Mouse (Mus musculus) myocyte (in vitro differentiated cells): ENCODE measurements around the gene Adgrg6.

Experiments
- CEBPB ChIP-seq: IDR thresholded peaks from 2 replicates; pipeline ENCODE4 v1.6.1; 2011; ENCODE audit warnings: mild to moderate bottlenecking, moderate library complexity; ENCODE audit not compliant: poor library complexity, insufficient read depth, severe bottlenecking
- E2F4 ChIP-seq: IDR thresholded peaks from one replicate; pipeline ENCODE4 v1.6.1; 2011; ENCODE audit warnings: mild to moderate bottlenecking, control low read depth, moderate library complexity; ENCODE audit not compliant: insufficient read depth
- MAX ChIP-seq: IDR thresholded peaks from one replicate; pipeline ENCODE4 v1.6.1; 2011; ENCODE audit warnings: low read depth, mild to moderate bottlenecking, control low read depth
- MYOD1 ChIP-seq, 3 experiments: IDR thresholded peaks; one replicate each; pipeline ENCODE4 v1.6.1; 2011; ENCODE audit warnings: control low read depth in 2 of 3, low read depth in 2 of 3, mild to moderate bottlenecking in 2 of 3, moderate library complexity in 1 of 3; ENCODE audit not compliant: insufficient read length in 2 of 3, control insufficient read depth in 1 of 3
- MYOG ChIP-seq, 3 experiments: IDR thresholded peaks; one replicate each; pipeline ENCODE4 v1.6.1; 2011; ENCODE audit warnings: control low read depth in 2 of 3, low read depth in 2 of 3, mild to moderate bottlenecking in 2 of 3; ENCODE audit not compliant: insufficient read length in 2 of 3, control insufficient read depth in 1 of 3, insufficient read depth in 1 of 3
- POLR2A ChIP-seq: IDR thresholded peaks from one replicate; pipeline ENCODE4 v1.6.1; 2011; ENCODE audit warnings: low read depth, mild to moderate bottlenecking, control low read depth, moderate library complexity; ENCODE audit not compliant: insufficient read length
- REST ChIP-seq: IDR thresholded peaks from one replicate; pipeline ENCODE4 v1.6.1; 2011; ENCODE audit warnings: mild to moderate bottlenecking, control low read depth, moderate library complexity; ENCODE audit not compliant: insufficient read depth, insufficient read length
- TCF12 ChIP-seq: IDR thresholded peaks from one replicate; pipeline ENCODE4 v1.6.1; 2011; ENCODE audit warnings: mild to moderate bottlenecking, control low read depth; ENCODE audit not compliant: poor library complexity, insufficient read depth, severe bottlenecking
- USF1 ChIP-seq: IDR thresholded peaks from one replicate; pipeline ENCODE4 v1.6.1; 2011; ENCODE audit warnings: low read depth, mild to moderate bottlenecking, control low read depth, moderate library complexity

GRCm38 (mm10) chr10:14544941-14545717, at the start of gene Adgrg6:
- TF ChIP-seq MYOG (IDR thresholded peaks at IDR 0.05; ENCODE audit: control insufficient read depth in 1 of 3, insufficient read depth in 1 of 3, insufficient read length in 2 of 3, low read depth in 2 of 3) (peak in 1 of 3 experiments; percentile 53), REST (no peak), TCF12 (no peak), POLR2A (peak; percentile 44), CEBPB (no peak), MYOD1 (IDR thresholded peaks at IDR 0.05; ENCODE audit: control insufficient read depth in 1 of 3, insufficient read length in 2 of 3, low read depth in 2 of 3) (peak in 1 of 3 experiments; percentile 27), USF1 (no peak), E2F4 (no peak), MAX (no peak)
